Mouse (Mus musculus): Measurements from ENCODE around the gene Eme2. TPM values are rescaled to one million over a fixed set of nuclear protein-coding genes. Genes with fewer than 3 reads are reported as not detected.

Gene Eme2
- polyA plus RNA-seq, 1 experiment from 2014 or later, result 42.7 TPM

- Histone ChIP-seq H3K9me3 (no peaks in the 10 kb centered on the region), H3K4me2 (no peak overlapping the region), H3K4me1 (peaks cover 25% of the 10 kb centered on the region), H3K27me3 (no peaks in the 10 kb centered on the region), H3K9ac (no peak overlapping the region), H3K27ac (no peak overlapping the region), H3K4me3 (replicated peaks) (no peak overlapping the region), H3K36me3 (replicated peaks) (peaks cover 29% of the 10 kb centered on the region)
- WGBS, result 95% methylated on average over 6 of the region's 6 CpGs
- no peak for ATAC-seq (ENCODE audit: low FRiP score)
Measured at GRCm38 (mm10) chr17:24884391-24884790, 10.5 kb downstream of the Eme2 start.

- H3K4me3 ChIP-seq (replicated peaks), result no peak overlapping the region
- H3K9ac ChIP-seq, result no peak overlapping the region
- 52% methylated on average over 7 of the region's 7 CpGs for WGBS
- no peaks in the 10 kb centered on the region for H3K27me3 ChIP-seq
- H3K4me1 ChIP-seq, result peaks cover 11% of the 10 kb centered on the region
- no peak for ATAC-seq (ENCODE audit: low FRiP score)
- H3K36me3 ChIP-seq (replicated peaks), result peaks cover 26% of the 10 kb centered on the region
- no peak overlapping the region for H3K27ac ChIP-seq
- H3K9me3 ChIP-seq, result no peaks in the 10 kb centered on the region
- no peak overlapping the region for H3K4me2 ChIP-seq
Measured at GRCm38 (mm10) chr17:24881738-24882440, 13.0 kb downstream of the Eme2 start.

DNA sequence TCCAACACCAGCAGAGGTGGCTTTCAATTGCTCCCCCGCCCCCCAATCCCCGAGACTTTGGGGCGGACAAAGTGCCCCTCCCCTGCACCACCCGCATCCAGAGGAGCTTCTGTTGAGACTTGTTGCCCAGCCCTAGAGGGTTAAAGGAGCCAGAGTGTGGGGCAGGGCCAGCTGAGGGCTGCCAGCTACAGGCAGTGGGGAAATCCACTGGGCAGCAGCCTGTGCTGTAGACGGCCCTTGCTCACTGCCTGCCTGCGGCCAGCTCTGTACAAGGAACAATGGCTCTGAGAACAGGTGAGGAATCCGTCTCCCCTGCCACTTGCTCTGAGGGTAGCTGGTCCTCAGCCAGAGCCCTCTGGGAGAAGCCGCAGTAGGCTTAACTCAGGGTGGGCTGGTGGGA is 16.4 kb downstream of the Eme2 start:
- Histone ChIP-seq H3K4me1 (no peaks in the 10 kb centered on the region), H3K4me2 (no peak overlapping the region), H3K27ac (no peak overlapping the region), H3K36me3 (replicated peaks) (peaks cover 12% of the 10 kb centered on the region), H3K9ac (no peak overlapping the region), H3K27me3 (no peaks in the 10 kb centered on the region; the same call in 1 of the 2 replicates), H3K4me3 (replicated peaks) (no peak overlapping the region), H3K9me3 (no peaks in the 10 kb centered on the region)
- WGBS, result 77% methylated on average over 8 of the region's 8 CpGs
- ATAC-seq (ENCODE audit: low FRiP score), result no peak

GRCm38 (mm10) chr17:24878117-24878397 is 16.8 kb downstream of the Eme2 start:
- 34% methylated on average over 5 of the region's 5 CpGs for WGBS

GRCm38 (mm10) chr17:24877336-24878116 is 17.4 kb downstream of the Eme2 start:
- 63% methylated on average over 10 of the region's 10 CpGs for WGBS
- no peak overlapping the region for H3K27ac ChIP-seq
- ATAC-seq (ENCODE audit: low FRiP score), result no peak
- H3K27me3 ChIP-seq, result no peaks in the 10 kb centered on the region; the same call in 1 of the 2 replicates
- no peak overlapping the region for H3K4me2 ChIP-seq
- no peak overlapping the region for H3K9ac ChIP-seq
- H3K36me3 ChIP-seq (replicated peaks), result peaks cover 2% of the 10 kb centered on the region
- H3K9me3 ChIP-seq, result no peaks in the 10 kb centered on the region
- no peaks in the 10 kb centered on the region for H3K4me1 ChIP-seq
- no peak overlapping the region for H3K4me3 ChIP-seq (replicated peaks)

More at GRCm38 (mm10) chr17:24878117-24878397, 16.8 kb downstream of the Eme2 start:
- Histone ChIP-seq H3K9ac (no peak overlapping the region), H3K27me3 (no peaks in the 10 kb centered on the region; the same call in 1 of the 2 replicates), H3K4me2 (no peak overlapping the region), H3K4me3 (replicated peaks) (no peak overlapping the region), H3K27ac (no peak overlapping the region), H3K9me3 (no peaks in the 10 kb centered on the region), H3K4me1 (no peaks in the 10 kb centered on the region), H3K36me3 (replicated peaks) (peaks cover 7% of the 10 kb centered on the region)
- no peak for ATAC-seq (ENCODE audit: low FRiP score)

DNA sequence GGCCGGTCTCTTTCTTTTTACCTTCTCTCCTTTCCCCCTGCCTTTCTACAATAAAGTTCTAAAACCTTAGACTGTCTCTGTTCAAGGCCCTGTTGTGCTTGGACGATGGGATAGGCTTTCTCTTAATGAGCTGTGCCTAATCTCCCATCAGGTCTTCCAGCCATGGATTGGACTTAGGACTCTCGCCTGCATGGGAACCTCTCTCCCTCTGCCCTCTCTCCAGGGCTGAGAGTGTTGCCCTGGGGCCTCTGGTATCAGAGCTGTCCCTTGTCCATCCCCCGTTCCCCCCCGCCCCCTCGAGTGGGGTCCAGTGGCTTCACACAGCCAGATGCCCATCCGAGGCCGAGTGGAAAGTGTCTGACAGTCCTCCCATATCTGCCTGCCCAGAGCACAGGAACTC is 19.9 kb downstream of the Eme2 start:
- Histone ChIP-seq H3K27me3 (no peaks in the 10 kb centered on the region; the same call in 1 of the 2 replicates), H3K36me3 (replicated peaks) (no peaks in the 10 kb centered on the region), H3K27ac (no peak overlapping the region), H3K9me3 (no peaks in the 10 kb centered on the region), H3K4me1 (no peaks in the 10 kb centered on the region), H3K4me2 (no peak overlapping the region), H3K9ac (no peak overlapping the region), H3K4me3 (replicated peaks) (no peak overlapping the region)
- WGBS, result 84% methylated on average over 8 of the region's 8 CpGs
- ATAC-seq (ENCODE audit: low FRiP score), result no peak

- no peak overlapping the region for H3K4me3 ChIP-seq (replicated peaks)
- 56% methylated on average over 1 of the region's 1 CpGs for WGBS
- H3K4me1 ChIP-seq, result no peaks in the 10 kb centered on the region
- H3K27me3 ChIP-seq, result no peaks in the 10 kb centered on the region; the same call in 1 of the 2 replicates
- H3K36me3 ChIP-seq (replicated peaks), result no peaks in the 10 kb centered on the region
- H3K27ac ChIP-seq, result no peak overlapping the region
- H3K9me3 ChIP-seq, result no peaks in the 10 kb centered on the region
- no peak overlapping the region for H3K9ac ChIP-seq
- no peak for ATAC-seq (ENCODE audit: low FRiP score)
- no peak overlapping the region for H3K4me2 ChIP-seq
Measured at GRCm38 (mm10) chr17:24874405-24874745, 20.5 kb downstream of the Eme2 start.

GRCm38 (mm10) chr17:24873695-24874404 is 21.0 kb downstream of the Eme2 start:
- no peak overlapping the region for H3K4me2 ChIP-seq
- H3K36me3 ChIP-seq (replicated peaks), result no peaks in the 10 kb centered on the region
- H3K4me3 ChIP-seq (replicated peaks), result no peak overlapping the region
- 48% methylated on average over 4 of the region's 4 CpGs for WGBS
- H3K9me3 ChIP-seq, result no peaks in the 10 kb centered on the region
- ATAC-seq (ENCODE audit: low FRiP score), result no peak
- no peaks in the 10 kb centered on the region; the same call in 1 of the 2 replicates for H3K27me3 ChIP-seq
- no peaks in the 10 kb centered on the region for H3K4me1 ChIP-seq
- no peak overlapping the region for H3K9ac ChIP-seq
- H3K27ac ChIP-seq, result no peak overlapping the region

DNA sequence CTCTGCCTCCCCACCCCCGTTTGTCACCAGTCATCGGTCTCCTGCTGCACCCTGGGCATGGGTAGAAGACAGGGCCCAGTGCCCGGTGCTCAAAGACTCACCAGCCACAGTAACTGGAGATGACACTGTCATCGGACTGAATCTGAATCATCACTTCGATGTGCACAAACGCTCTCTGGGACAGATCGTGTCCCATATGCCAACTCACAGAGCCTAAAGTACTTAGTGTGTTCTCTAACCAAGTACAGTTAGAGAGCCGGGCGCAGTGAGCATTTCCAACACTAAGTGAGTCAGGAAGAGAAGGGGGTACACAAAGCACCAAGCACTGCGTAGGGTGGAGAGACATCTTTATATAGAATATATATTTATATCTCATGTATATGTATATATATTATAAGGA is 27.0 kb downstream of the Eme2 start:
- no peak overlapping the region for H3K4me2 ChIP-seq
- 93% methylated on average over 10 of the region's 10 CpGs for WGBS
- no peaks in the 10 kb centered on the region for H3K9me3 ChIP-seq
- no peaks in the 10 kb centered on the region for H3K27me3 ChIP-seq
- ATAC-seq (ENCODE audit: low FRiP score), result no peak
- H3K9ac ChIP-seq, result no peak overlapping the region
- H3K4me3 ChIP-seq (replicated peaks), result no peak overlapping the region
- H3K4me1 ChIP-seq, result no peaks in the 10 kb centered on the region
- H3K27ac ChIP-seq, result no peak overlapping the region
- peaks cover under 1% of the 10 kb centered on the region; the same call in 1 of the 2 replicates for H3K36me3 ChIP-seq (replicated peaks)

- Histone ChIP-seq H3K4me2 (no peak within 1 kb of the TSS), H3K4me1 (no peaks in the 10 kb centered on the region), H3K9me3 (no peaks in the 10 kb centered on the region), H3K9ac (no peak within 1 kb of the TSS), H3K27me3 (no peaks in the 10 kb centered on the region), H3K36me3 (replicated peaks) (peaks cover 18% of the 10 kb centered on the region), H3K4me3 (replicated peaks) (no peak within 1 kb of the TSS), H3K27ac (no peak within 1 kb of the TSS)
- WGBS, result 89% methylated on average over 8 of the region's 8 CpGs
- no peak for ATAC-seq (ENCODE audit: low FRiP score)
Measured at GRCm38 (mm10) chr17:24865776-24866175, 29.1 kb downstream of the Eme2 start, which contains the start of gene Igfals. Gene Igfals, plus strand, starts transcription at chr17:24865997.

- H3K36me3 ChIP-seq (replicated peaks), result peaks cover 30% of the 10 kb centered on the region
- 96% methylated on average over 3 of the region's 3 CpGs for WGBS
Measured at GRCm38 (mm10) chr17:24861785-24862184, 33.1 kb downstream of the Eme2 start.

DNA sequence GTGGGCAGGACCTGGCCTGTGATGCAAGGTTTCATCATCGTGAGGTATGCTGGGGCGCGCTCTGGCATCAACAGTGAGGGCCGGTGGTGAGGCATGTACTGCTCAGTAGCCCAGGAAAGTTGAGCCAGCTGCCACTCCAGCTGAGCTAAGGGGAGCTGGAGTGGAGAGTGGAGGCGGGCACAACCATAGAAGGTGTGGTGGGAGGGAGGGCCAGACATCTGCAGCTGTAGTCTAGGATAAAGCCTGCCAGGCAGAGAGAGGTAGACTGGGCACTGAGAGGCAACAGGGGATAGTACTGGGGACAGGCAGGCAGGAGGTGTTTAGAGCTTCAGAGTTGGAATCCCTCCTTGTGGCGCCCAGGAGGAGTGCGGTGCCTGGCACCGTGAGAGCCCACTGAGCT is 34.8 kb downstream of the Eme2 start:
- no peak overlapping the region for H3K27ac ChIP-seq
- H3K4me1 ChIP-seq, result no peaks in the 10 kb centered on the region
- WGBS, result 90% methylated on average over 8 of the region's 8 CpGs
- H3K4me3 ChIP-seq (replicated peaks), result no peak overlapping the region
- H3K4me2 ChIP-seq, result no peak overlapping the region
- ATAC-seq (ENCODE audit: low FRiP score), result no peak
- no peaks in the 10 kb centered on the region for H3K27me3 ChIP-seq
- peaks cover 36% of the 10 kb centered on the region for H3K36me3 ChIP-seq (replicated peaks)
- no peaks in the 10 kb centered on the region for H3K9me3 ChIP-seq
- no peak overlapping the region for H3K9ac ChIP-seq

More at GRCm38 (mm10) chr17:24861785-24862184, 33.1 kb downstream of the Eme2 start:
- no peak overlapping the region for H3K4me2 ChIP-seq
- no peak overlapping the region for H3K9ac ChIP-seq
- no peak overlapping the region for H3K4me3 ChIP-seq (replicated peaks)
- H3K4me1 ChIP-seq, result no peaks in the 10 kb centered on the region
- no peaks in the 10 kb centered on the region for H3K27me3 ChIP-seq
- no peak for ATAC-seq (ENCODE audit: low FRiP score)
- H3K9me3 ChIP-seq, result no peaks in the 10 kb centered on the region
- no peak overlapping the region for H3K27ac ChIP-seq

Data from forebrain, embryonic 12.5 days (tissue).